Mouse (Mus musculus): Measurements from ENCODE around the gene Slc35e3. TPM values are rescaled to one million over a fixed set of nuclear protein-coding genes. Genes with fewer than 3 reads are reported as not detected.
"Not testable (repeated sequence)": the region's sequence is repeated elsewhere in the genome, so short reads cannot be mapped to it uniquely, and the experiment has no call there.

The Slc35e3 gene
- polyA plus RNA-seq, 1 experiment from 2014 or later: 30.6 TPM

DNA sequence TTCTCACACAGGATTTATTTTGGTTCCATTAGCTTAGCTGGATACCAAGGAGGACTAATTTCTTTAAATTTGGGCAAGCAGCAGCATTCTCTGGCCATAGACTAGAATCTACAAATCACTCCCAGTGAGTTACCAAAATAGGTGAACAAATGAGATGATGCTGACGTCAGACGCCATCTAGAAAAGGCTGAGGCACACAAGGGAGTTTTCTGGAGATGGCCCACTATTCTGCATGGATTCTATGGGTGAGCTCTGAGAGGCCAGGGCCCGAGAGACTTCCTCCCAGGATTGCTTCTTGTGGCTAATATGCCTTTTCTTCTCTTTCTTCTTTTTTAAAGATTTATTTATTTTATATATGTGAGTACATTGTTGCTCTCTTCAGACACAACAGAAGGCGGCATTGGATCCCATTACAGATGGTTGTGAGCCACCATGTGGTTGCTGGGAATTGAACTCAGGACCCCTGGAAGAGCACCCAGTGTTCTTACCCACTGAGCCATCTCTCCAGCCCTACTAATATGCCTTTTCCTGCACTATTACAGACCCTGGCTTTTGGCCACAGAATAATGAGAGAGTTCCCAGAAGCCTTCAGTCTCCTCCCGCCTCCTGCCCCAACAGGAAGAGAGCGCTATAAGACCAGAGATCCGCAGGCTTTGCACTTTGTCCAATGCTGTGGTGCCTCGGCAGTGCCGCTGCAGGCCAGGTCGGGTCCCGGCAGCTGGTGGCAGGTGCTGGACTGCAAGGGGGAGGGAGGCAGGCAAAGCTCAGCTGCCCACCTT is 19.1 kb upstream of the Slc35e3 start:
- peaks cover 85% of the 10 kb centered on the region for H3K36me3 ChIP-seq
- no peaks in the 10 kb centered on the region for H3K4me1 ChIP-seq (replicated peaks)
- H3K9ac ChIP-seq: no peak overlapping the region
- H3K4me2 ChIP-seq: no peak overlapping the region
- H3K27ac ChIP-seq (replicated peaks): no peak overlapping the region
- H3K27me3 ChIP-seq: no peaks in the 10 kb centered on the region
- H3K4me3 ChIP-seq: no peak overlapping the region
- ATAC-seq (ENCODE audit: low read depth): no peak
- WGBS: 96% methylated on average over 11 of the region's 11 CpGs
- no peaks in the 10 kb centered on the region for H3K9me3 ChIP-seq

DNA sequence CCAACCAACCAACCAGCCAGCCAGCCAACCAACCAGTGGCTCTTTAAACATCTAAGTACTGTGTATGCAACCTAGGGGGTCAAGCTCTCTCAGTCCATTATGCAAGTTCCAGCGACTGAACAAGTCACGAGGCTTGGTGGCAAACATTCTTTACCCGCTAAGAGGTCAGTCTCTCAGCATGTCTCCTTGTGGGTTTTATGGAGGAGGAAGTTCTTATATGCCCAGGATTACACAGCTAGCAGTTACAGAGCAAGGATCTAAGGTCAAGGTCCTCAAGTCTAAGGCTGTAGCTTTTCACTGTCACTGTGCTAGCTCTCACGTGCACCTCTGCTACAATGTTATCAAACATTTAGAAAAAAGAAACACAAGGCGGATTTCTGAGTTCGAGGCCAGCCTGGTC is 18.4 kb upstream of the Slc35e3 start:
- WGBS: 88% methylated on average over 6 of the region's 6 CpGs
- H3K36me3 ChIP-seq: peaks cover 85% of the 10 kb centered on the region

DNA sequence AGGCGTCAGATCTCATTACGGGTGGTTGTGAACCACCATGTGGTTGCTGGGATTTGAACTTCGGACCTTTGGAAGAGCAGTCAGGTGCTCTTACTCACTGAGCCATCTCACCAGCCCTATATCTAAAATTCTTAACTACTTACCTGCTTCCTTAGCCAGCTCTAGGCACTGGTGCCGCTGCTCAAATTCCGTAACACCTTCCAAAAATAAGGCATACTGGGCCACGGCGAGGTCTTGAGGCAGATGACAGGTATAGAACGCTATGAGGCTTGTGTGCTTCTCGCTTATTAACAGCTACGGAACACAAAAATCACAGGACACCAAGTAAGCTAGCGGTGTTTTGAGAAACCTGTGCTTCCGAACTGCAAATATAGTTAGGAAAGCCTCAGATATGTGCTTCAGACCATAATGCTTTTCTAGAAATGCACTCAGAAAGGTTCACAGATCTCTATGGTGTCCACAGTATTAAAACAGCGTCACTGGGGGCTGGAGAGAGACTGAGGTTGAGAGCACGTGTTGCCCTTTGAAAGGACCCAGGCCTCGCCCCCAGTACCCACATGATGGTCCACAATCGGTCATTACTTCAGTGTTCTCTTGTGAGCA is 17.5 kb upstream of the Slc35e3 start:
- H3K27ac ChIP-seq (replicated peaks): no peak overlapping the region
- H3K4me1 ChIP-seq (replicated peaks): no peaks in the 10 kb centered on the region
- no peak for ATAC-seq (ENCODE audit: low read depth)
- no peaks in the 10 kb centered on the region for H3K27me3 ChIP-seq
- peaks cover 90% of the 10 kb centered on the region for H3K36me3 ChIP-seq
- no peak overlapping the region for H3K4me3 ChIP-seq
- H3K9me3 ChIP-seq: no peaks in the 10 kb centered on the region
- WGBS: 96% methylated on average over 16 of the region's 16 CpGs
- no peak overlapping the region for H3K4me2 ChIP-seq
- H3K9ac ChIP-seq: no peak overlapping the region

More for the DNA sequence above, 18.4 kb upstream of the Slc35e3 start:
- H3K4me1 ChIP-seq (replicated peaks): no peaks in the 10 kb centered on the region
- H3K27me3 ChIP-seq: no peaks in the 10 kb centered on the region
- no peak overlapping the region for H3K4me2 ChIP-seq
- no peak overlapping the region for H3K9ac ChIP-seq
- no peak overlapping the region for H3K27ac ChIP-seq (replicated peaks)
- no peak overlapping the region for H3K4me3 ChIP-seq
- ATAC-seq (ENCODE audit: low read depth): no peak
- no peaks in the 10 kb centered on the region for H3K9me3 ChIP-seq

DNA sequence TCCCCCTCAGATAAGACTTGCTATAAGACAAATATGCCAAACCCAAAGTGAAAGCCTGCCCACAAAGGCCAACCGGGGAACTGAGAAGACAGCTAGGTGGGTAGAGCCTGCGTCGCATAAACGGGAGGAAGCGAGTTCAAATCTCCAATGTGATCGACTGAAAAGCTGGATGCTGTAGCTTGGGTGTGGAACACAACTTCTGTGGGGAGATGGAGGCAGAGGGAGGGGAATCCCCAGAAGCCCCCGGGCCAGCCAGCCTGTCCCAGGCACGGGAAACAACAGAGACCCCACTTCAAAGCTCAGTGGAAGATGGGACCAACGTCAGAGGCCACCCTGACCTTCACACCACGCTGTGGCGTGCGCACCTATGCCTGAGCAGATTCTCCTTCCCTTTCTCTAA is 16.8 kb upstream of the Slc35e3 start:
- peaks cover 90% of the 10 kb centered on the region for H3K36me3 ChIP-seq
- 96% methylated on average over 12 of the region's 12 CpGs for WGBS
- no peak overlapping the region for H3K27ac ChIP-seq (replicated peaks)

DNA sequence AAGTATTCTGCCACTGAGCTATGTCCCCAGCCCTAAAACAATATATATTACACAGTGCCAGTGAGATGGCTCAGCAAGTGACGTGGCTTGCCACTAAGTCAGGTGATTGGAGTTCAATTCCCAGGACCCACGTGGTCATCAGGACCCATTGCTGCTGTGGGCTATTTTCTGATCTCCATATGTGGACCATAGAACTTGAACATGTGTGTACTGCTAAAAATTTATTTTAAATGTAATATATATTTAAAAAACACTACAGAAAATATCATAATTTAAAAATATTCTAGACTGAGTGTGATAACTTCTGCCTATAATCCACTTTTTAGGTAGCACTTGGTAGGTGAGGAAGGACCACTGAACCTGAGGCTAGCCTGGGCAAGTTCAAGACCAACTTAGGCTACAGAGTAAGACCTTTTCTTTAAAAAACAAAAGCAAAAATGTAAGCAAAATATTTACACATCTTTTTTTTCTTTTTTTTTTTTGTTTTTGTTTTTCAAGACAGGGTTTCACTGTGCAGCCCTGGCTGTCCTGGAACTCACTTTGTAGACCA is 16.2 kb upstream of the Slc35e3 start:
- no peak overlapping the region for H3K27ac ChIP-seq (replicated peaks)
- H3K36me3 ChIP-seq: peaks cover 91% of the 10 kb centered on the region
- no peak for ATAC-seq (ENCODE audit: low read depth)
- no peaks in the 10 kb centered on the region for H3K4me1 ChIP-seq (replicated peaks)
- no peaks in the 10 kb centered on the region for H3K9me3 ChIP-seq
- no peak overlapping the region for H3K4me2 ChIP-seq
- 95% methylated on average over 2 of the region's 2 CpGs for WGBS
- no peak overlapping the region for H3K9ac ChIP-seq
- no peaks in the 10 kb centered on the region for H3K27me3 ChIP-seq
- H3K4me3 ChIP-seq: no peak overlapping the region

More for the DNA sequence above, 16.8 kb upstream of the Slc35e3 start:
- Histone ChIP-seq H3K4me1 (replicated peaks) (no peaks in the 10 kb centered on the region), H3K27me3 (no peaks in the 10 kb centered on the region), H3K9me3 (no peaks in the 10 kb centered on the region), H3K4me3 (no peak overlapping the region), H3K4me2 (no peak overlapping the region), H3K9ac (no peak overlapping the region)
- no peak for ATAC-seq (ENCODE audit: low read depth)

DNA sequence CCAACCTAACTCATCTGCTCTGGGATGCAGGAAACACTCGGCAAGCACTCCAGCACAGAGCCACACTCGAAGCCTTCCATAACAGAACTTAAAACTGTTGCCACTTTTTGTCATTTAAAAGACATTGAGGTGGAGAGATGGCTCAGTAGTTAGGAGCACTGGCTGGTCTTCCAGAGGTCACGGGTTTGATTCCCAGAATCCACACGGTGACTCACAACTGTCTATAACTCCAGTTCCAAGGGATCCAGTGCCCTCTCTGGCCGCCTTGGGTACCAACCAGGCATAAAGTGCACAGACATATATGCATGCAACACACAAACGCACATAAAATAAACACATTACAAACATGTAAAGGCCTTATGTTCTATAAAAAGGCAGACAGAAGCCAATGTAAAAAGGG is 15.4 kb upstream of the Slc35e3 start:
- Histone ChIP-seq H3K9ac (no peak overlapping the region), H3K27ac (replicated peaks) (no peak overlapping the region)

DNA sequence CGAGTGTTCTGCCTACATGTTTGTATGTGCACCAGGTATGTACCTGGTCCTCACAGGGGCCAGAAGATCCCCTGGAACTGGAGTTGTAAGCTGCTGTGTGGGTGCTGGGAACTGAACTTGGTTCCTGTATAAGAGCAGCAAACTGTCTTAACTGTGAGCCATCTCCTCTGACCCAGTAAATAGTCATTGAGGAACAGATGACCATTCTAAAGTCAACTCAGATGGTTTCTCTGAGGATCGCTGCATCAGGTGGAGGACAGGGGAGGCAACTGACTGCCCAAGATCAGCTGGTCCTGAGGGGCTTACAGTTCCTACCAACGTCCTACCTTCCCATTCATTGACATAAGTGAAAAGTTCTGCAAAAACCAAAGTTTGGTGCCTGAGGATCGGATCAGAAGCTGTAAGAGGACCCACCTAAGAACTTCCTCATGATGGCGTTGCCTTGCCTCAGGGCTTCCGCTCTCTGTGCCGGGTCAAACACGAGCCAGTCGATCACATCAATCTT is 14.7 kb upstream of the Slc35e3 start:
- no peak overlapping the region for H3K27ac ChIP-seq (replicated peaks)
- ATAC-seq (ENCODE audit: low read depth): no peak
- H3K27me3 ChIP-seq: no peaks in the 10 kb centered on the region
- no peaks in the 10 kb centered on the region for H3K4me1 ChIP-seq (replicated peaks)
- no peak overlapping the region for H3K9ac ChIP-seq
- H3K36me3 ChIP-seq: peaks cover 93% of the 10 kb centered on the region
- 94% methylated on average over 9 of the region's 9 CpGs for WGBS
- no peaks in the 10 kb centered on the region for H3K9me3 ChIP-seq
- H3K4me2 ChIP-seq: no peak overlapping the region
- no peak overlapping the region for H3K4me3 ChIP-seq

More for the DNA sequence above, 15.4 kb upstream of the Slc35e3 start:
- Histone ChIP-seq H3K27me3 (no peaks in the 10 kb centered on the region), H3K4me3 (no peak overlapping the region), H3K9me3 (no peaks in the 10 kb centered on the region), H3K36me3 (peaks cover 94% of the 10 kb centered on the region), H3K4me1 (replicated peaks) (no peaks in the 10 kb centered on the region), H3K4me2 (no peak overlapping the region)
- WGBS: 93% methylated on average over 6 of the region's 6 CpGs
- no peak for ATAC-seq (ENCODE audit: low read depth)

DNA sequence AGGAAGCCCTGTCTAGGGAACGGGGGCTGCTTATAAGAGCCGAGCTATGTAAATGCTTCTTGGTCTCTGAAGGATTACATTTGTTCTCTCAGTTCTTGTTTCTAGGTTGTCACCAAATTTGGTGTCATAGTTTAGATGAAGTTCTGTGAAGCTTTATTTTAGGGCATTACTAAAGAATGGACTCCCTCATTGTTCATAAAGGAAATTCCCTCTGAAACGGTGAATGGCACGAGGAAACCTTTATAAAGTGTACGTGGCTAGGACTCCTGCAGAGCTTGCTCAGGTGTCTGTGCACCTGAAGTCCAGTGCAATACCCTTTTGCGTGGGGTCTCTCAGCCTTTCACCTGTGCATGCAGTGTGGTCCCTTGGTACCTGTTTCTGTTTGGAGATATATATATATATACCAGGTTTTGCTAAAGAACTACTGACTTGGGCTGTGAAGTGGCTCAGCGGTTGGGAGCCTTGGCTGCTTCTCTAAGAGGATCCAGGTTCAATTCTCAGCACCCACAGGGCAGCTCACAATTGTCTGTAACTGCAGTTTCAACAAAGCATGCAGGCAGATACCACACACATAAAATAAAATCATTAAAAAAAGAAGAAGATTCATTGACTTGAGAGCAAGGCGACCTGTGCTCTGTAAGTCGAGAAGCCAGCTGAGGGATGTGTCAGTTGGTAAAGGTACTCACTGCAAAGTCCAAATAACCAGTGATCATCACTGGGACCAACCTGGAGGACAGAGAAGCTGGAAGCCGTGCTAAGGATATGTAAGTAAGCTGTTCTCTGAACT is 13.9 kb upstream of the Slc35e3 start:
- H3K4me3 ChIP-seq: no peak overlapping the region
- WGBS: 96% methylated on average over 10 of the region's 10 CpGs
- no peak overlapping the region for H3K4me2 ChIP-seq

DNA sequence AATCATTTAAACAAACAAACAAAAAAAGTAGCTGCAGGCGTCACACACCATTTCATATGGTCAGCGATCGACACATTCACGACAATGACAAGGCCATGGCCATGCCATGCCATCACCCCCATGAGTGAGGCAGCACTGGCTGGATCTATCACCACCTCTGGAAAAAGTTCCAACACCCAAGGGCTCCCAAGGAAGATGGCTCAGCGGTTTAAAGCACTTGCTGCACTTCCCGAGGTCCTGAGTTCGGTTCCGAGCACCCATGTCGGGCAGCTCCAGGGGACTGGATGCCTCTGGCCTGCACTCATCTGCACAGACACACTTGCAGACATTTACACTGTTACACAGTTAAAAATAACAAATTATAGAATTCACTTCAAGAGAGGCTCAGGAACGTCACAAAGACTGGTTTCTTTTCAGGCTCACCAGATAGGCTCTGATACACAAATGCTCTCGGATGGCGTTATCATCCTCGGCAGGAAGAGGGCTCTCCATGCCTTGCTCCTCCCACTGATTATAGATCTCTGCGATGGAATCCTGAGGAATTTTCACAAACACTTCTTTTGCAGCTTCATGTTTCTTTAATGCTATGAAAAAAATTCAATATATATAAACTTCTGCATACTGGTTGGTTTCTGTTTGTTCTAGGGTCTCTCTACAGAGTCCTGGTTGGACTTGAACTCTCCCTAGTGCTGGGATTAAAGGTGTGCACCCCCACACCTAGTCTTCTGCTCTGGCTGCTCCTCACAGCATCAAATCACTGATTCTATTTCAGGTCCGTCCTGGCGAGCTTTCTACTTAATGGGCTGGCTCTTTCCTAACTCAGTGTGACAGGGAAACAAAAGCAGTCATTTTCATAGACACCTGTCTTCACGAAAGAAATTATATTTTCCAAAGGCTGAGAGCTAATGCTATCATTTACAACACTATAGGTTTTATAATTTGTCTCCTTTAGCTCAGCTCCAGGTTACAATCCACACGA is 12.9 kb upstream of the Slc35e3 start:
- WGBS: 92% methylated on average over 18 of the region's 18 CpGs
- H3K4me2 ChIP-seq: no peak overlapping the region
- H3K27ac ChIP-seq (replicated peaks): no peak overlapping the region
- H3K4me3 ChIP-seq: no peak overlapping the region
- no peaks in the 10 kb centered on the region for H3K4me1 ChIP-seq (replicated peaks)
- H3K9ac ChIP-seq: no peak overlapping the region
- peaks cover 93% of the 10 kb centered on the region for H3K36me3 ChIP-seq
- no peaks in the 10 kb centered on the region for H3K9me3 ChIP-seq
- no peaks in the 10 kb centered on the region for H3K27me3 ChIP-seq
- ATAC-seq (ENCODE audit: low read depth): no peak

More for the DNA sequence above, 13.9 kb upstream of the Slc35e3 start:
- Histone ChIP-seq H3K36me3 (peaks cover 93% of the 10 kb centered on the region), H3K27me3 (no peaks in the 10 kb centered on the region), H3K9ac (no peak overlapping the region), H3K9me3 (no peaks in the 10 kb centered on the region), H3K4me1 (replicated peaks) (no peaks in the 10 kb centered on the region), H3K27ac (replicated peaks) (no peak overlapping the region)
- no peak for ATAC-seq (ENCODE audit: low read depth)

DNA sequence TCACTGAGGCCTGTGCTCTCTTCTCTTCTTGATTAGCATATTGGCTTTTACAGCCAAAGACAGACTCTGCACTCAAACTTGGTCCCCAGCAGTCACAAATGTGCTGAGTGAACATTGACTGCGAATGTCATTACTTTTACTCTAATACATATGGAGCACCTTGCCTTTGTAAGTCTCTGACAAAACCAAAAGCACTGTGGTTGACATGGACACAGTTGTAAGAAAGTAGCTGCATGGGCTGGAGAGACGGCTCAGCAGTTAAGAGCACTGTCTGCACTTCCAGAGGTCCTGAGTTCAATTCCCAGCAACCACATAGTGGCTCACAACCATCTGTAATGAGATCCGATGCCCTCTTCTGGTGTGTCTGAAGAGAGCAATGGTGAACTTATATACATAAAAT is 12.2 kb upstream of the Slc35e3 start:
- not testable (repeated sequence) for H3K4me3 ChIP-seq; H3K27ac ChIP-seq (replicated peaks); H3K4me1 ChIP-seq (replicated peaks); H3K9ac ChIP-seq; H3K27me3 ChIP-seq; H3K4me2 ChIP-seq; ATAC-seq (ENCODE audit: low read depth); H3K9me3 ChIP-seq
- 95% methylated on average over 3 of the region's 3 CpGs for WGBS
- peaks cover 87% of the 10 kb centered on the region for H3K36me3 ChIP-seq

DNA sequence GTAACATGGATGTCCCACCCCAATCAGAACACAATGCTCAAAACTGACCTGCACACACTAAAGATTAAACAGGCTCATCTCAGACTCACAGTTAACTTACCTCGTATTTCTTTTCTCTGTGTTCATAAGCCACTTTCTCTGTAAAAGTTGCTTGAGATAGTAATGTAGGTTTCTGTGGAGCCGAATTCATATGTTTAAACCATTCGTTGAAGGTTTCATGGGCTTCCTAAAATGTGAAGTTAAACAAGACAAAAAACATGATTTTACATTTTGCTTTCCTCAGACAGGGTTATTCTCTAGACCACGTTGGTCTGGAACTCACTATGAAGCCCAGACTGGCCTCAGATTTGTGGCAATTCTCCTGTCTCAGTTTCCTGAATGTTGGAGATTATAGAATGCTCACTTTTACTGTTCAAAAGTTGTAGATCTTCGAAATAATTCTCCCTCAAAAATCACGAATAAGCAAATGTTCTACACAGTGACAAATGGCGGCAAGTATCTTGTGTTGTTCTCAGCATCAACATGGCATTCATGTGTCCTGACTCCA is 11.7 kb upstream of the Slc35e3 start:
- 96% methylated on average over 7 of the region's 7 CpGs for WGBS
- no peak for ATAC-seq (ENCODE audit: low read depth)
- H3K27ac ChIP-seq (replicated peaks): no peak overlapping the region

More for the DNA sequence above, 11.7 kb upstream of the Slc35e3 start:
- peaks cover 83% of the 10 kb centered on the region for H3K36me3 ChIP-seq
- no peak overlapping the region for H3K9ac ChIP-seq
- H3K4me3 ChIP-seq: no peak overlapping the region
- no peaks in the 10 kb centered on the region for H3K4me1 ChIP-seq (replicated peaks)
- no peaks in the 10 kb centered on the region for H3K27me3 ChIP-seq
- H3K9me3 ChIP-seq: no peaks in the 10 kb centered on the region
- no peak overlapping the region for H3K4me2 ChIP-seq

Measured in neural tube, embryonic 13.5 days (tissue).